Mouse (Mus musculus): ENCODE measurements around the gene Gm4340. TPM values are rescaled to one million over a fixed set of nuclear protein-coding genes. Genes with fewer than 3 reads are reported as not detected.

Gm4340 gene
- polyA plus RNA-seq, 1 experiment from 2014 or later = not detected

- H3K9ac ChIP-seq (ENCODE audit: low read depth, low read length) = no peak overlapping the region
- no peaks in the 10 kb centered on the region for H3K27me3 ChIP-seq (ENCODE audit: control insufficient read depth, insufficient read depth, low read depth, low read length)
- WGBS (ENCODE audit: insufficient replicate concordance) = 59% methylated on average over 6 of the region's 6 CpGs
These were observed 26.6 kb downstream of the Gm4340 start for GRCm38 (mm10) chr10:104220303-104221021.

More at GRCm38 (mm10) chr10:104220303-104221021, 26.6 kb downstream of the Gm4340 start:
- no peaks in the 10 kb centered on the region for H3K4me1 ChIP-seq (ENCODE audit: control insufficient read depth, low read depth, low read length)
- H3K9me3 ChIP-seq (replicated peaks; ENCODE audit: control insufficient read depth, low read length) = no peaks in the 10 kb centered on the region
- no peak overlapping the region for H3K27ac ChIP-seq (ENCODE audit: low read length)
- H3K36me3 ChIP-seq (ENCODE audit: control insufficient read depth, insufficient read depth) = no peaks in the 10 kb centered on the region
- no peak for ATAC-seq (ENCODE audit: low read depth)
- no peak overlapping the region for H3K4me2 ChIP-seq (ENCODE audit: low read depth, low read length)
- no peak overlapping the region for H3K4me3 ChIP-seq (ENCODE audit: low read depth, low read length)

Other genes with a start within 250 kb of the Gm4340 start
- gene Gm21293, start 51.1 kb upstream of the Gm4340 start, polyA plus RNA-seq (2015; fragmentation: Nextera tagmentation; extraction: Ambion mirVana) = not detected in 2 replicates
- not detected in 2 replicates for gene Gm6763, start 42.5 kb upstream of the Gm4340 start, polyA plus RNA-seq (2015; fragmentation: Nextera tagmentation; extraction: Ambion mirVana)
- gene Gm8764, start 34.0 kb upstream of the Gm4340 start, polyA plus RNA-seq (2015; fragmentation: Nextera tagmentation; extraction: Ambion mirVana) = not detected in 2 replicates
- gene Gm21304, start 25.5 kb upstream of the Gm4340 start, polyA plus RNA-seq (2015; fragmentation: Nextera tagmentation; extraction: Ambion mirVana) = not detected in 2 replicates
- gene Gm21312, start 17.0 kb upstream of the Gm4340 start, polyA plus RNA-seq (2015; fragmentation: Nextera tagmentation; extraction: Ambion mirVana) = not detected in 2 replicates
- not detected in 2 replicates for gene Gm20765, start 8.5 kb upstream of the Gm4340 start, polyA plus RNA-seq (2015; fragmentation: Nextera tagmentation; extraction: Ambion mirVana)

Measured in liver, embryonic 16.5 days (tissue).